Mouse (Mus musculus): ENCODE measurements around the gene Faim2. TPM values are rescaled to one million over a fixed set of nuclear protein-coding genes. Genes with fewer than 3 reads are reported as not detected.

The Faim2 gene
- not detected for polyA plus RNA-seq (2014; fragmentation: Illumina TruSeq; extraction: RNeasy Lipid Tissue Mini Kit (QIAGEN cat#74804); ENCODE audit: low read depth, low replicate concordance)

DNA sequence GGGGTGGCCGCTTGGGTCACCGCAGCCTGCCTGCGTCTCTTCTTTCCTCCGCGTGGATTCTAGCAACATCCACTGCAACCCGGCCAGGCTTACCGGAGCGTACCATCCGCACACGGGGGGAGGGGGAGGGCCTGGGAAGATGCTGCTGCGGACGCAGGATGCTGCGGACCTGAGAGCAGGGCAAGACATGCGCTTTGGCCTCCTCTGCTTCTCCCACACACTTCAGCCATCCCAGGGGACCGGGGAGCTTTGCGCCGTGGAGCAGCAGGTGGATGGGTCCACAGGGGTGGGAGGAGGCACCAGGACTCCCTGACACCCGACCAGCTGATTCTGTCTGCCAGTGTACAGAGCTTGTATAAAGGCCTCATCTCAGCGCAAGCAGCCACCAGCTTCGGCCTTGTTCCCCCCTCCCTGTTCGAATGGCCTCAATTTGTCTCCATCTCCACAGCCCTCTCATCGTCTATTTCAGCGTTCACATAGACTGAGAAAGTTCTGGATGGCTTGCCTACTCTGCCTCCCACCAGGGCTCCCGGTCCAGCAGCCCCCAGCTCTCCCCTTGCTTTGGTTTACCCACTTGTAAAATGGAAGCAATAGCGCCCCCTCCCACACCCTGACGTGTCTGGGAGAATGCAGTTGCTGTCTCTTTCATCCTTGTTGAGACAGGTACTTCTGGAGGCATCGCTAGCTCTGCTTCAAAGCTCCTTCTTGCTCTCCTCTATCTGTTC is at the start of gene Faim2:
Gene Faim2, minus strand, starts transcription at position 537 of the 725 bp plus-strand sequence.

GRCm38 (mm10) chr15:99474576-99474926 is 53.4 kb downstream of the Faim2 start, which contains the start of gene Bcdin3d:
Bcdin3d (minus strand) TSS chr15:99474730.

GRCm38 (mm10) chr15:99457606-99458401 is 70.2 kb downstream of the Faim2 start, which contains the start of gene Nckap5l:
Nckap5l (minus strand) TSS chr15:99457748.

Other genes starting within 250 kb of the Faim2 start
- gene Prpf40b, start 233.1 kb downstream of the Faim2 start, polyA plus RNA-seq (2014; fragmentation: Illumina TruSeq; extraction: RNeasy Lipid Tissue Mini Kit (QIAGEN cat#74804); ENCODE audit: low read depth, low replicate concordance) = 2.8 TPM
- gene Fam186b, start 232.3 kb downstream of the Faim2 start, polyA plus RNA-seq (2014; fragmentation: Illumina TruSeq; extraction: RNeasy Lipid Tissue Mini Kit (QIAGEN cat#74804); ENCODE audit: low read depth, low replicate concordance) = not detected
- gene Fmnl3, start 157.7 kb downstream of the Faim2 start, polyA plus RNA-seq (2014; fragmentation: Illumina TruSeq; extraction: RNeasy Lipid Tissue Mini Kit (QIAGEN cat#74804); ENCODE audit: low read depth, low replicate concordance) = 3.6 TPM
- gene Tmbim6, start 135.3 kb downstream of the Faim2 start, polyA plus RNA-seq (2014; fragmentation: Illumina TruSeq; extraction: RNeasy Lipid Tissue Mini Kit (QIAGEN cat#74804); ENCODE audit: low read depth, low replicate concordance) = 618 TPM
- not detected for gene Nckap5l, start 70.4 kb downstream of the Faim2 start, polyA plus RNA-seq (2014; fragmentation: Illumina TruSeq; extraction: RNeasy Lipid Tissue Mini Kit (QIAGEN cat#74804); ENCODE audit: low read depth, low replicate concordance)
- 1.5 TPM for gene Bcdin3d, start 53.4 kb downstream of the Faim2 start, polyA plus RNA-seq (2014; fragmentation: Illumina TruSeq; extraction: RNeasy Lipid Tissue Mini Kit (QIAGEN cat#74804); ENCODE audit: low read depth, low replicate concordance)
- 3.2 TPM for gene Aqp2, start 50.9 kb upstream of the Faim2 start, polyA plus RNA-seq (2014; fragmentation: Illumina TruSeq; extraction: RNeasy Lipid Tissue Mini Kit (QIAGEN cat#74804); ENCODE audit: low read depth, low replicate concordance)
- gene Aqp5, start 62.6 kb upstream of the Faim2 start, polyA plus RNA-seq (2014; fragmentation: Illumina TruSeq; extraction: RNeasy Lipid Tissue Mini Kit (QIAGEN cat#74804); ENCODE audit: low read depth, low replicate concordance) = not detected
- gene Aqp6, start 73.2 kb upstream of the Faim2 start, polyA plus RNA-seq (2014; fragmentation: Illumina TruSeq; extraction: RNeasy Lipid Tissue Mini Kit (QIAGEN cat#74804); ENCODE audit: low read depth, low replicate concordance) = 15.6 TPM
- gene Racgap1, start 123.5 kb upstream of the Faim2 start, polyA plus RNA-seq (2014; fragmentation: Illumina TruSeq; extraction: RNeasy Lipid Tissue Mini Kit (QIAGEN cat#74804); ENCODE audit: low read depth, low replicate concordance) = 1.9 TPM
- not detected for gene Asic1, start 142.2 kb upstream of the Faim2 start, polyA plus RNA-seq (2014; fragmentation: Illumina TruSeq; extraction: RNeasy Lipid Tissue Mini Kit (QIAGEN cat#74804); ENCODE audit: low read depth, low replicate concordance)
- 4.1 TPM for gene Smarcd1, start 174.0 kb upstream of the Faim2 start, polyA plus RNA-seq (2014; fragmentation: Illumina TruSeq; extraction: RNeasy Lipid Tissue Mini Kit (QIAGEN cat#74804); ENCODE audit: low read depth, low replicate concordance)
- not detected for gene Gm17349, start 177.3 kb upstream of the Faim2 start, polyA plus RNA-seq (2014; fragmentation: Illumina TruSeq; extraction: RNeasy Lipid Tissue Mini Kit (QIAGEN cat#74804); ENCODE audit: low read depth, low replicate concordance)
- 10.5 TPM for gene Gpd1, start 189.3 kb upstream of the Faim2 start, polyA plus RNA-seq (2014; fragmentation: Illumina TruSeq; extraction: RNeasy Lipid Tissue Mini Kit (QIAGEN cat#74804); ENCODE audit: low read depth, low replicate concordance)
- 31.3 TPM for gene Cox14, start 197.5 kb upstream of the Faim2 start, polyA plus RNA-seq (2014; fragmentation: Illumina TruSeq; extraction: RNeasy Lipid Tissue Mini Kit (QIAGEN cat#74804); ENCODE audit: low read depth, low replicate concordance)
- 41.6 TPM for gene Cers5, start 244.7 kb upstream of the Faim2 start, polyA plus RNA-seq (2014; fragmentation: Illumina TruSeq; extraction: RNeasy Lipid Tissue Mini Kit (QIAGEN cat#74804); ENCODE audit: low read depth, low replicate concordance)